Mouse (Mus musculus) erythroblast, adult 5-6 weeks (primary cell): ENCODE measurements around the gene Sfxn4. TPM values are rescaled to one million over a fixed set of nuclear protein-coding genes. Genes with fewer than 3 reads are reported as not detected.
A peak's percentile ranks its signal among the peaks of the same experiment; 100 is the strongest.
"Not testable (repeated sequence)": the region's sequence is repeated elsewhere in the genome, so short reads cannot be mapped to it uniquely, and the experiment has no call there.

Source experiments
- ATAC-seq: replicated peaks from 2 replicates; pipeline ENCODE4 v1.8.0; 2016; ENCODE audit warnings: moderate number of reproducible peaks, mild to moderate bottlenecking, moderate TSS enrichment, inconsistent platforms; ENCODE audit not compliant: poor library complexity, low FRiP score, severe bottlenecking
- total RNA-seq, 2 experiments: library from RNA; stranded (forward) in 1 of 2; stranded (reverse) in 1 of 2; fragments of 150-400 nt in 1 of 2; fragments of 200-764, 138-1000 nt in 1 of 2; gene quantifications; 2 replicates each; pipeline versions ENCODE4 v1.2.3 to v1.2.4; 2015 to 2017; ENCODE audit warnings: low replicate concordance in 2 of 2

Gene Sfxn4
- 7.3 and 11.9 TPM in 2 replicates for total RNA-seq (2015; ENCODE audit: low replicate concordance)
- total RNA-seq (2017; ENCODE audit: low replicate concordance), result 3.5 and 13.2 TPM in 2 replicates

GRCm38 (mm10) chr19:60860868-60861700 is at the start of gene Sfxn4:
TSS of gene Sfxn4 (minus strand) at chr19:60861479.
- peak; percentile 98 for ATAC-seq

- ATAC-seq, result no peak
Measured at GRCm38 (mm10) chr19:60910304-60910703, 49.0 kb upstream of the Sfxn4 start.

GRCm38 (mm10) chr19:60905477-60905876 is 44.2 kb upstream of the Sfxn4 start:
- no peak for ATAC-seq

GRCm38 (mm10) chr19:60903971-60904370 is 42.7 kb upstream of the Sfxn4 start:
- ATAC-seq, result no peak

GRCm38 (mm10) chr19:60903139-60903538 is 41.9 kb upstream of the Sfxn4 start:
- no peak for ATAC-seq

GRCm38 (mm10) chr19:60895251-60895880 is 34.1 kb upstream of the Sfxn4 start:
- no peak for ATAC-seq

GRCm38 (mm10) chr19:60891934-60892547 is 30.8 kb upstream of the Sfxn4 start:
- ATAC-seq, result 0 out of 2 replicates have a peak, but pooled peaks have one; percentile 52

- ATAC-seq, result no peak
Measured at GRCm38 (mm10) chr19:60891123-60891470, 29.8 kb upstream of the Sfxn4 start.

- ATAC-seq, result peak; percentile 17
Measured at GRCm38 (mm10) chr19:60890391-60891122, 29.3 kb upstream of the Sfxn4 start.

GRCm38 (mm10) chr19:60889714-60890315 is 28.5 kb upstream of the Sfxn4 start, which contains the start of gene Grk5:
TSS of gene Grk5 (plus strand) at chr19:60889749.
- peak; percentile 92 for ATAC-seq

GRCm38 (mm10) chr19:60889101-60889713 is 27.9 kb upstream of the Sfxn4 start:
- peak; percentile 38 for ATAC-seq

- ATAC-seq, result no peak
Measured at GRCm38 (mm10) chr19:60887637-60888036, 26.4 kb upstream of the Sfxn4 start.

- no peak for ATAC-seq
Measured at GRCm38 (mm10) chr19:60883129-60883528, 21.9 kb upstream of the Sfxn4 start.

- ATAC-seq, result peak; percentile 91
Measured at GRCm38 (mm10) chr19:60874064-60874694, 12.9 kb upstream of the Sfxn4 start, which contains the start of gene Prdx3. TSS of gene Prdx3 (minus strand) at chr19:60874556.

- ATAC-seq, result peak; percentile 42
Measured at GRCm38 (mm10) chr19:60873501-60873900, 12.2 kb upstream of the Sfxn4 start.

GRCm38 (mm10) chr19:60872272-60872671 is 11.0 kb upstream of the Sfxn4 start:
- peak; percentile 43 for ATAC-seq

GRCm38 (mm10) chr19:60871366-60871765 is 10.1 kb upstream of the Sfxn4 start:
- ATAC-seq, result no peak

GRCm38 (mm10) chr19:60870489-60870888 is 9.2 kb upstream of the Sfxn4 start:
- no peak for ATAC-seq

GRCm38 (mm10) chr19:60866169-60866568 is 4.9 kb upstream of the Sfxn4 start:
- not testable (repeated sequence) for ATAC-seq
